Mouse (Mus musculus) small intestine, adult 2 months (tissue): ENCODE measurements at regions not wholly inside any gene's neighbourhood (a gene's known extent, or its start where the extent isn't known, plus 50 kb on each side); places are given as distances from the start of the nearest gene placed in this dataset.

ENCODE experiments used
- CTCF ChIP-seq: fragments of 200-500 bp; IDR thresholded peaks from 2 replicates; pipeline ENCODE4 v1.5.1; 2012; ENCODE audit warnings: low read depth, mild to moderate bottlenecking, control low read depth, inconsistent platforms, low read length, moderate library complexity, mixed read lengths; ENCODE audit not compliant: insufficient replicate concordance, insufficient read length; ENCODE audit errors: extremely low read depth
- POLR2A ChIP-seq: fragments of 200-500 bp; IDR thresholded peaks from 2 replicates; pipeline ENCODE4 v1.6.1; 2012; ENCODE audit warnings: low read depth, mild to moderate bottlenecking, control low read depth, inconsistent platforms, low read length, moderate library complexity

GRCm38 (mm10) chr11:44000056-44000455 is 99.0 kb upstream of the Adra1b start:
- no peak for TF ChIP-seq POLR2A
- TF ChIP-seq CTCF = no peak
